ENCODE assay signal across 8 mouse cellular contexts in genomic region chr2:170287301-170287885, GRCm38 (mm10).
DNase-seq lines count a peak whose midpoint lies in the region; ATAC-seq and TF ChIP-seq lines count a peak whose summit lies in the region.

No protein-coding gene starts in this region.

- no peak for DNase-seq in liver, adult 2 months (ENCODE audit: extremely low read depth, low read depth, low spot score)
- no peak for DNase-seq in liver
- DNase-seq in heart, postnatal 25 days (ENCODE audit: low spot score) = peak; percentile 58
- peak; percentile 65 to 79 for DNase-seq in kidney, postnatal 4 days
- DNase-seq in liver, postnatal 0 days = no peak
- DNase-seq in urinary bladder, postnatal 4 days (ENCODE audit: low spot score in 2 of 2) = peak; percentile 47 to 66

- H3K9me3 ChIP-seq in forebrain, embryonic 15.5 days = no peaks in the 10 kb centered on the region
- no peaks in the 10 kb centered on the region for H3K9me3 ChIP-seq in liver, postnatal 0 days (ENCODE audit: low read length)
- H3K9me3 ChIP-seq in neural tube, embryonic 13.5 days = no peaks in the 10 kb centered on the region

- intact Hi-C loops in heart, postnatal 25 days (cut with DNase I) = no loop called here

- H3K36me3 ChIP-seq in liver, adult 2 months (ENCODE audit: control insufficient read depth, insufficient read depth, low read length) = no peaks in the 10 kb centered on the region
- H3K36me3 ChIP-seq in forebrain, embryonic 15.5 days = no peaks in the 10 kb centered on the region
- no peaks in the 10 kb centered on the region for H3K36me3 ChIP-seq in liver, postnatal 0 days (replicated peaks; ENCODE audit: insufficient read depth, low read length)
- H3K36me3 ChIP-seq in neural tube, embryonic 13.5 days = no peaks in the 10 kb centered on the region

- peak overlapping the region; percentile 37 for H3K9ac ChIP-seq in liver, adult 2 months (ENCODE audit: low read depth, low read length)
- H3K9ac ChIP-seq in forebrain, embryonic 15.5 days (replicated peaks) = peak overlapping the region; percentile 39
- no peak overlapping the region; the same call in 1 of the 2 replicates for H3K9ac ChIP-seq in liver, postnatal 0 days (replicated peaks)
- H3K9ac ChIP-seq in neural tube, embryonic 13.5 days = peak overlapping the region; percentile 57

- H3K4me2 ChIP-seq in forebrain, embryonic 15.5 days (replicated peaks) = peak overlapping the region; percentile 79
- H3K4me2 ChIP-seq in liver, postnatal 0 days (ENCODE audit: low read depth, low read length) = peak overlapping the region; percentile 78
- peak overlapping the region; percentile 69 for H3K4me2 ChIP-seq in neural tube, embryonic 13.5 days

- ATAC-seq in forebrain, embryonic 15.5 days (replicated peaks) = peak; percentile 51; the same call in 1 of the 2 replicates
- ATAC-seq in liver, postnatal 0 days = no peak
- peak; percentile 57 for ATAC-seq in neural tube, embryonic 13.5 days (ENCODE audit: low read depth)

- H3K4me1 ChIP-seq in liver, adult 2 months (ENCODE audit: control insufficient read depth, insufficient read depth, low read length) = peaks cover 5% of the 10 kb centered on the region
- peaks cover 24% of the 10 kb centered on the region for H3K4me1 ChIP-seq in forebrain, embryonic 15.5 days
- H3K4me1 ChIP-seq in liver, postnatal 0 days (ENCODE audit: insufficient read depth) = peaks cover 5% of the 10 kb centered on the region
- H3K4me1 ChIP-seq in neural tube, embryonic 13.5 days (replicated peaks) = peaks cover 31% of the 10 kb centered on the region

- TF ChIP-seq CTCF in liver, adult 2 months (IDR thresholded peaks at IDR 0.05; ENCODE audit: low read depth, low read length) = no peak
- TF ChIP-seq CTCF in liver, postnatal 0 days (IDR thresholded peaks at IDR 0.05; ENCODE audit: low read depth) = no peak

- peak overlapping the region; percentile 34; the same call in 1 of the 2 replicates for H3K4me3 ChIP-seq in liver, adult 2 months (ENCODE audit: insufficient read depth, low read depth, low read length)
- peak overlapping the region; percentile 39 for H3K4me3 ChIP-seq in forebrain, embryonic 15.5 days
- peak overlapping the region; percentile 41 for H3K4me3 ChIP-seq in liver, postnatal 0 days (ENCODE audit: low read depth, low read length)
- peak overlapping the region; percentile 34 for H3K4me3 ChIP-seq in neural tube, embryonic 13.5 days

- no peaks in the 10 kb centered on the region for H3K27me3 ChIP-seq in liver, adult 2 months (ENCODE audit: control insufficient read depth, insufficient read depth, low read length)
- H3K27me3 ChIP-seq in forebrain, embryonic 15.5 days = peaks cover 6% of the 10 kb centered on the region; the same call in 1 of the 2 replicates
- no peaks in the 10 kb centered on the region for H3K27me3 ChIP-seq in liver, postnatal 0 days (ENCODE audit: insufficient read depth, low read length)
- peaks cover 9% of the 10 kb centered on the region; the same call in 1 of the 2 replicates for H3K27me3 ChIP-seq in neural tube, embryonic 13.5 days

- peak overlapping the region; percentile 14 for H3K27ac ChIP-seq in liver, adult 2 months (replicated peaks; ENCODE audit: insufficient read depth, low read depth, low read length)
- peak overlapping the region; percentile 35 for H3K27ac ChIP-seq in forebrain, embryonic 15.5 days (replicated peaks)
- peak overlapping the region; percentile 55; the same call in 1 of the 2 replicates for H3K27ac ChIP-seq in liver, postnatal 0 days (ENCODE audit: low read depth)
- peak overlapping the region; percentile 79 for H3K27ac ChIP-seq in neural tube, embryonic 13.5 days (replicated peaks)

- TF ChIP-seq POLR2A in liver, adult 2 months (IDR thresholded peaks at IDR 0.05; ENCODE audit: extremely low read depth, insufficient read depth, low read length) = no peak

- H3K79me2 ChIP-seq in liver, adult 2 months (ENCODE audit: control insufficient read depth, insufficient read depth, low read length) = no peaks in the 10 kb centered on the region

- WGBS in liver, adult 2 months = 2% methylated on average over 27 of the region's 27 CpGs
- under 1% methylated on average over 27 of the region's 27 CpGs for WGBS in forebrain, embryonic 15.5 days
- WGBS in liver, postnatal 0 days (ENCODE audit: insufficient replicate concordance) = 2% methylated on average over 27 of the region's 27 CpGs
- under 1% methylated on average over 27 of the region's 27 CpGs for WGBS in neural tube, embryonic 13.5 days

- TF ChIP-seq EP300 in liver, postnatal 0 days (IDR thresholded peaks at IDR 0.05; ENCODE audit: low read depth) = no peak

Comparison
In these comparisons a context has a peak if more than half of its experiments do, and no peak if none do; other contexts are left out.
1. DNase-seq: peak in heart, postnatal 25 days (single experiment), kidney, postnatal 4 days (2 of 2) and urinary bladder, postnatal 4 days (2 of 2); none in liver, adult 2 months (single experiment), liver (single experiment) and liver, postnatal 0 days (single experiment).
2. H3K27ac ChIP-seq: peak in every context shown above with its lines; median percentile 79 in neural tube, embryonic 13.5 days; 55 in liver, postnatal 0 days; 35 in forebrain, embryonic 15.5 days; 14 in liver, adult 2 months.
3. Peak in every context shown above with its lines, with median percentiles within 50 percentile points of each other: H3K4me3 ChIP-seq and H3K4me2 ChIP-seq.